Mouse (Mus musculus) MEL (cell line): ENCODE measurements around the gene Xlr3a. TPM values are rescaled to one million over a fixed set of nuclear protein-coding genes. Genes with fewer than 3 reads are reported as not detected.
"Not testable (repeated sequence)": the region's sequence is repeated elsewhere in the genome, so short reads cannot be mapped to it uniquely, and the experiment has no call there.

Experiments used
- DNase-seq: peaks from one replicate; pipeline ENCODE4 v3.0.0; 2011; ENCODE audit warnings: low read depth, low spot score
- H3K27ac ChIP-seq: 2 replicates; pipeline ENCODE4 v1.5.1; 2012; ENCODE audit warnings: low read depth, mild to moderate bottlenecking, control low read depth, low read length, moderate library complexity; ENCODE audit not compliant: control insufficient read depth
- H3K27me3 ChIP-seq, 2 experiments: fragments of 150-350 bp in 1 of 2; sonication (generic) in 1 of 2; 2 replicates each; pipeline ENCODE4 v1.6.1; 2012; ENCODE audit warnings: low read length in 2 of 2, mild to moderate bottlenecking in 2 of 2, improper control_type of control experiment in 1 of 2, moderate library complexity in 1 of 2; ENCODE audit not compliant: insufficient read depth in 2 of 2, control insufficient read depth in 1 of 2
- H3K36me3 ChIP-seq, 2 experiments: 2 replicates each; pipeline ENCODE4 v1.6.1; 2012 to 2014; ENCODE audit warnings: low read length in 2 of 2, improper control_type of control experiment in 1 of 2, inconsistent platforms in 1 of 2, mild to moderate bottlenecking in 1 of 2; ENCODE audit not compliant: insufficient read depth in 2 of 2, control insufficient read depth in 1 of 2
- H3K4me1 ChIP-seq, 2 experiments: fragments of 150-350 bp in 1 of 2; sonication (generic) in 1 of 2; 2 replicates each; pipeline ENCODE4 v1.6.1; 2012; ENCODE audit warnings: low read length in 2 of 2, improper control_type of control experiment in 1 of 2, mild to moderate bottlenecking in 1 of 2; ENCODE audit not compliant: insufficient read depth in 2 of 2, control insufficient read depth in 1 of 2
- H3K4me3 ChIP-seq, 2 experiments: fragments of 150-350 bp in 1 of 2; sonication (generic) in 1 of 2; 2 replicates each; pipeline ENCODE4 v1.5.1; 2012; ENCODE audit warnings: low read depth in 2 of 2, low read length in 2 of 2, mild to moderate bottlenecking in 2 of 2, moderate library complexity in 2 of 2, control low read depth in 1 of 2, improper control_type of control experiment in 1 of 2; ENCODE audit not compliant: control insufficient read depth in 1 of 2, insufficient read depth in 1 of 2
- H3K79me2 ChIP-seq: 2 replicates; pipeline ENCODE4 v1.6.1; 2012; ENCODE audit warnings: mild to moderate bottlenecking, low read length, moderate library complexity; ENCODE audit not compliant: control insufficient read depth, poor library complexity, insufficient read depth
- H3K9ac ChIP-seq: 2 replicates; pipeline ENCODE4 v1.6.1; 2012; ENCODE audit warnings: low read depth, mild to moderate bottlenecking, control low read depth, low read length, moderate library complexity; ENCODE audit not compliant: control insufficient read depth, poor library complexity, severe bottlenecking
- H3K9me3 ChIP-seq: fragments of 150-350 bp; sonication (generic); replicated peaks from 2 replicates; pipeline ENCODE4 v1.6.1; 2012; ENCODE audit warnings: mild to moderate bottlenecking, low read length, improper control_type of control experiment, moderate library complexity; ENCODE audit not compliant: insufficient read depth
- HCFC1 ChIP-seq: IDR thresholded peaks from 2 replicates; pipeline ENCODE4 v1.6.1; 2012; ENCODE audit warnings: low read depth, mild to moderate bottlenecking, inconsistent platforms, low read length, improper control_type of control experiment, moderate library complexity
- MYC ChIP-seq: IDR thresholded peaks from 2 replicates; pipeline ENCODE4 v1.6.1; 2011; ENCODE audit warnings: low read depth, mild to moderate bottlenecking, low read length, improper control_type of control experiment, moderate library complexity
- NELFE ChIP-seq: IDR thresholded peaks from 2 replicates; pipeline ENCODE4 v1.6.1; 2011; ENCODE audit warnings: low read depth, low read length, improper control_type of control experiment
- NRF1 ChIP-seq: IDR thresholded peaks from 2 replicates; pipeline ENCODE4 v1.6.1; 2014; ENCODE audit warnings: low read depth, mild to moderate bottlenecking, inconsistent platforms, low read length, improper control_type of control experiment, moderate library complexity; ENCODE audit not compliant: poor library complexity, insufficient read depth, severe bottlenecking
- POLR2A ChIP-seq, 2 experiments: IDR thresholded peaks; 2 replicates each; pipeline ENCODE4 v1.6.1; 2011 to 2012; ENCODE audit warnings: low read length in 2 of 2, mild to moderate bottlenecking in 2 of 2, control low read depth in 1 of 2, improper control_type of control experiment in 1 of 2, low read depth in 1 of 2, moderate library complexity in 1 of 2; ENCODE audit not compliant: control insufficient read depth in 1 of 2, insufficient read depth in 1 of 2, poor library complexity in 1 of 2
- TBP ChIP-seq: IDR thresholded peaks from 2 replicates; pipeline ENCODE4 v1.8.0; 2011; ENCODE audit warnings: low read depth, low read length, improper control_type of control experiment
- polyA plus RNA-seq, 2 experiments: library from polyadenylated mRNA; stranded (reverse) in 1 of 2; unstranded in 1 of 2; fragments of >175 nt in 1 of 2; fragments of >200 nt in 1 of 2; gene quantifications; 2 replicates each; pipeline versions ENCODE4 v1.2.1 to v1.2.4; 2012; ENCODE audit warnings: low replicate concordance in 2 of 2, low read depth in 1 of 2; ENCODE audit not compliant: insufficient read length in 2 of 2, insufficient read depth in 1 of 2, missing spikeins in 1 of 2
- total RNA-seq: library from RNA; depleted of rRNA; stranded (reverse); fragments of 300-350 nt; gene quantifications from 2 replicates; pipeline ENCODE4 v1.2.3, GENCODE M21; 2012; rRNA removed

Xlr3a gene
- total RNA-seq (76.4 and 94.5 TPM in 2 replicates), polyA plus RNA-seq (100 to 1,000 TPM in 1 of 2 experiments, not detected in 1; 161 TPM)

DNA sequence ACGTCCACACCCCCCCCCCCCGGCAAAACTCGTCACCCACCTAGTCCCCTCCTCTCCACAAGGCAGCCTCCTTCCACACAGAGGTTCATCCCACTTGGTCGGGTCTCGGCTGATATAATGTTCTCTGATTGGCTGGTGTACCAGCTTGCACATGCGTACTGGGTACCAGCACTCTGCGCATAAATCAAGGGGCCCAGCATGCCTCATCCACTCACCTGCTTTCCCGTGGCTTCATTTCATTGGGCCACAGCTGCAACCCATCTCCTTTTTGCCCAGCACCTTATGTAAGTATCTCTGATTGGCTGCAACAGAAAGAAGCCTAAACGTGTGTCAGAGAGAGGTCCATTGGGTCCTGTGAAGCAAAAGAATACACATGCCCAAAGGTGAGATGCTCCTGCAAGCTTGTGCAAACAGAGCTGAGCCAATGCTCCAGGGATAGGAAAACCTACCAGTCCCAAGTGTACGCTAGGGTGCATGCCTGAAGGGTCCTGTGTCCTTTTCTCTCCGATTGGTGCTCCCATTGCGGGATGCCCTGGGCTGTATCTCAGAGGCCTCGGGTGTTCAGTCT, at the start of gene Xlr3a:
Xlr3a (minus strand) TSS at position 155 of the 568 bp plus-strand sequence.
- Histone ChIP-seq H3K9ac (peak within 1 kb of the TSS; percentile 78), H3K4me3 (peak within 1 kb of the TSS; percentile 59 to 86), H3K27ac (peak within 1 kb of the TSS; percentile 32; the same call in 1 of the 2 replicates)
- not testable (repeated sequence) for H3K27me3 ChIP-seq, H3K4me1 ChIP-seq, H3K9me3 ChIP-seq, H3K36me3 ChIP-seq, H3K79me2 ChIP-seq
- DNase-seq: peak; percentile 93
- peak; percentile 21; the same call in 1 of the 2 replicates for TF ChIP-seq TBP
- peak; percentile 62; the same call in 1 of the 2 replicates for TF ChIP-seq HCFC1
- TF ChIP-seq NELFE: peak; percentile 46
- 0 out of 2 replicates have a peak, but pooled peaks have one; percentile 15 for TF ChIP-seq MYC
- TF ChIP-seq NRF1: peak; percentile 81
- TF ChIP-seq POLR2A (IDR thresholded peaks at IDR 0.05; ENCODE audit: control insufficient read depth in 1 of 2, insufficient read depth in 1 of 2, low read depth in 1 of 2, low read length in 2 of 2, poor library complexity in 1 of 2): peak in 1 of 2 experiments; percentile 52; a peak in 1 of 4 replicates

- not testable (repeated sequence) for H3K9me3 ChIP-seq, DNase-seq, H3K9ac ChIP-seq, H3K27ac ChIP-seq, H3K4me3 ChIP-seq, H3K79me2 ChIP-seq, H3K4me1 ChIP-seq, H3K27me3 ChIP-seq, H3K36me3 ChIP-seq
Observed at GRCm38 (mm10) chrX:73143218-73143618, 46.3 kb upstream of the Xlr3a start.

- H3K79me2 ChIP-seq, H3K9me3 ChIP-seq, H3K27me3 ChIP-seq, H3K27ac ChIP-seq, DNase-seq, H3K9ac ChIP-seq, H3K4me3 ChIP-seq, H3K36me3 ChIP-seq, H3K4me1 ChIP-seq: not testable (repeated sequence)
Observed at GRCm38 (mm10) chrX:73122859-73123829, 26.2 kb upstream of the Xlr3a start.

GRCm38 (mm10) chrX:73116747-73117146, 19.9 kb upstream of the Xlr3a start, which contains the start of gene Gm14685:
Gene Gm14685 (plus strand): TSS chrX:73117047.
- H3K4me3 ChIP-seq, H3K36me3 ChIP-seq, DNase-seq, H3K27me3 ChIP-seq, H3K4me1 ChIP-seq, H3K27ac ChIP-seq, H3K9me3 ChIP-seq, H3K9ac ChIP-seq, H3K79me2 ChIP-seq: not testable (repeated sequence)

- peak within 1 kb of the TSS in 1 of 2 experiments; percentile 35; a peak in 1 of 4 replicates for H3K4me3 ChIP-seq
- H3K36me3 ChIP-seq, H3K4me1 ChIP-seq, H3K9me3 ChIP-seq, H3K79me2 ChIP-seq, H3K27me3 ChIP-seq, H3K27ac ChIP-seq, DNase-seq, H3K9ac ChIP-seq: not testable (repeated sequence)
Observed at GRCm38 (mm10) chrX:73082267-73083055, 14.4 kb downstream of the Xlr3a start, which contains the start of gene Xlr4a. Gene Xlr4a (minus strand): TSS chrX:73082478.
